Mouse (Mus musculus): ENCODE results near the gene Slc22a8.

Slc22a8 gene

GRCm38 (mm10) chr19:8599229-8599628, 8.2 kb downstream of the Slc22a8 start:
- DNase-seq (ENCODE audit: low read depth, low spot score): no peak

DNA sequence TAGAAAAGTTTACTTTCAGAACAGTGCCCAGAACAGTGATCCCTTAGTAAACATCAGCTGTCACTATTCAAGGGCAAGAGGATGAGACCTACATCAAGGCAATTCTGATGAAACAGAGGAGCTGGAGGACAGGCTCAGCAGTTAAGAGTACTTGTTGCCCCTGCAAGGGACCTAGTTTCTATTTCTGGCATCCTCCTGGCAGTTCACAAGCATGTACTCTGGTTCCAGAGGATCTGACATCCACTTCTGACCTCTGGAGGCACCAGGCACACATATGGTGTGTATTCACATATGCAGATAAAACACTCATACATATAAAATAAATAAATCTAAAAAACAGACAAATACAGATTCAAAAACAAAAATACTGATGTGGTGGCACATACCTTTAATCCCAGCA, 10.9 kb downstream of the Slc22a8 start:
- no peak for DNase-seq (ENCODE audit: low read depth, low spot score)

DNA sequence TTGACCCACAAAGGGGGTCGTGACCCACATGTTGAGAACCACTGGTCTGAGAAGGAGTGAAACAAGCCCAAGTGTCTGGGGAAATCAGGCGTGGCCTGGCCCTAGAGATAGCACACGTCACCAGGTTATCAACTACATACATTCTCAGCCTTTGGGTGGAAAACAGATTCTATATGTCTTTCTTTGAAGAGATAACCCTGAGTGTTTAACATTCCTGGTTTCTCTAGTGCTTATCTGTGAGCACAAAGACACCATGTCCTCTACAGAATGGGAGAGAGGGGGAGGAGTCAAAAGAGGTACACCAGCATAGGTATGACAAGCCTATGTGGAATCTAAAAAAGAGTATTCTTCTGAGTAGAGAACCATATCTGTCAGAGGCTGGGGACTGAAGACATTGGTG, 11.9 kb downstream of the Slc22a8 start:
- no peak for DNase-seq (ENCODE audit: low read depth, low spot score)

DNA sequence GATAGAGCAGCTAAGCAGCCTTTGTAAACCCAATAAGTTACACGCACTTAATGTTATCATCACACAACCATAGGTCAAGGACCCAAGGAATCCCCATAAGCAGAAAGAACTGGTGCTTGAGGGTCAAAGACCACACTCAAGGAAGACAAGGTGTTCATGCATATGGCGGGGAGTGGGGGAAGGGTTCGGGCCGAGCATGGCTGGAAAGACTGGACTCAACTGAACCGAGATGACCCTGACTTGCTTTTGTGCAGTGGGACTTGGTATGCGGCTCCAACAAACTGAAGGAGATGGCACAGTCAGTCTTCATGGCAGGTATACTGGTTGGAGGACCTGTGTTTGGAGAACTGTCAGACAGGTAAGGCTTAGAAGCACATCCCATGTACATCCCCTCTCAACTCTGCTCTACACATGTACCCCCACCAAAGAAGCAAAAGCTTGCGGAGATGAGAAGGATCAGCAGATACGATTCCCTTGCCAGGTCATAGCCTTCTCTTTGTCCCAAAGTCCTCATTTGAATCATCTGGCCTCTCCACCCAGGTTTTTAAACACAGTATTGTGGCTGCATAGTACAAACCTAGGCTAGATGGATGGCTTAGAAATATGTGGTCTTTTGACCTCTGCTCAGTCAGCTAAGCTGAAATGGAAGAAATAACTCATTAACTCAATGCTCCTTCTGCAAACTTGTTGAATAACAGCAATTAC, 13.6 kb downstream of the Slc22a8 start:
- DNase-seq (ENCODE audit: low read depth, low spot score): no peak

GRCm38 (mm10) chr19:8605241-8605558, 14.1 kb downstream of the Slc22a8 start:
- DNase-seq (ENCODE audit: low read depth, low spot score): no peak

GRCm38 (mm10) chr19:8611358-8612123, 20.5 kb downstream of the Slc22a8 start:
- DNase-seq (ENCODE audit: low read depth, low spot score): no peak

DNA sequence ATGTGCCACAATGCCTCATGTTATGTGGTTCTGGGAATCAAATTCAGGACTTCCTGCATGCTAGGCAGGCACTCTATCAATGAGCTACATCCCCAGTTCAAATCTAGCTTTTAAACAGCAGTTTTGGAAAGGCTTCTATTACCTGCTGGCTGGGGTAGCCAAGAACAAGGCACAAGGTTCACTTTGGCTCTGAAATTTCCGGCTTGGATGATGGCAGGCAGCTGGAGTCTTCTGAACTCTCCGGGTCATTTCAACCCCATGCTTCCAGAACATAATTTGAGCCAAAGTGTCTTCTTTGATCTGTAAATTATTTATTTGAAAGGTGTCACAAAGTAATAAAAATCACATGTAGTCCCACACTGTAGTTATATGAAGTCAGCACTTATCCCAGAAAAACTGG, 22.1 kb downstream of the Slc22a8 start:
- no peak for DNase-seq (ENCODE audit: low read depth, low spot score)

GRCm38 (mm10) chr19:8614343-8614742, 23.3 kb downstream of the Slc22a8 start:
- DNase-seq (ENCODE audit: low read depth, low spot score): no peak

DNA sequence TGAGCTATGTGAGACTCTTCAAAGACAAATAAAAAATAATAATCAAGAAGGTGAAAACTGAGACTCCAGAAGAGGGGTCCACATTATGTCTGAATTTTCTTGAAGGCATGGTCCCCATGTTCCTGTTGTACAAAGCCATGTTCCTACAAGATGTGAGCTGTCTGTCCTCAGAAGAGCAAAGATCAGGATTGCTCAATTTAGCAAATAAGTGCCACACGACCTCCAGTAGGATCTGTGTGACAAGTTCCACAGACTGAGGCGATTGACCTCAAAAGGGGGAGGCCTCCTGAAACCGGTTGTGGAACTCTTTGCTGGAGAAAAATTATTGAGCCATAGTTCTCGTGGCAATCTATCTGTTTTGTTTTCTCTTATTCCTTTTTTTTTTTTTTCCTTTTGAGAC, 25.3 kb downstream of the Slc22a8 start:
- no peak for DNase-seq (ENCODE audit: low read depth, low spot score)

- DNase-seq (ENCODE audit: low read depth, low spot score): no peak
Measured at GRCm38 (mm10) chr19:8617904-8618303, 26.9 kb downstream of the Slc22a8 start, which contains the start of gene Slc22a6. TSS of gene Slc22a6 (plus strand) at chr19:8618039.

- DNase-seq (ENCODE audit: low read depth, low spot score): no peak
Measured at GRCm38 (mm10) chr19:8621098-8621497, 30.0 kb downstream of the Slc22a8 start.

DNA sequence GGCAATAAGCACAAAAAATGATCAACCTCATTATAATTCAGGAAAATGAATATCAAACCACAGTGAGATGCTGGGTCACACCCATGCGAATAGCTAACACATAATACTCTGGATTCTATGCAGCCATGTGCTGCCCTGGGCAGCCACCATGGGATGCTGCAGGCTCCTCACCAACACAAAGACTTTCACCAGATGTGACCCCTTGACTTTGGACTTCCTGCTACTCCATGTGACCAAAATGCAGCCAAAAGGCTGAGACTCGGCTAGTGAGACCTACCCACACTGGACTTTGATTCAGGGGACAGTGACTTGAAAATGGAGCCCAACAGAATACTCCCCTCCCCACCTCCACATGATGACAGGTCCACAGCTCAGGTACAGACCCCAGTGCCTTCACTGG, 39.2 kb downstream of the Slc22a8 start:
- no peak for DNase-seq (ENCODE audit: low read depth, low spot score)

GRCm38 (mm10) chr19:8630826-8631225, 39.8 kb downstream of the Slc22a8 start:
- no peak for DNase-seq (ENCODE audit: low read depth, low spot score)

DNA sequence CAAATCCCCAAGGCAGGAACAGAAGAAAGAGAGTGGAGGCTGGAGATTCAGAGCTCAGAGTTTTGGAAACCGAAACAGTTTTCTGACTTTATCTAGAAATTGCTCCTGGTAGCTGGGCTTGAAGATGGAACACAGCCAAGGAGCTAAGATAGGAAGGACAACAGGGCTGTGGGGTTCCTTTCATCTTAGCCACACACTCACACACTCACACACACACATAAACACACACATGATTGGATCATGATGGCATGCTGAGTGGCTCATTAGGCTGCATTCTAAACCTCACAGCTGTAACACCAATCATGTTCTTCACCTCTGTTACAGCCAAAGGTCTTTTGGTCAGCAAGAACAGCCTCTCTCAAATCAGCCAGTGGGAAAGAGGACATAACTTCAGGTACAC, 41.0 kb downstream of the Slc22a8 start:
- no peak for DNase-seq (ENCODE audit: low read depth, low spot score)

GRCm38 (mm10) chr19:8642086-8642485, 51.0 kb downstream of the Slc22a8 start:
- no peak for DNase-seq (ENCODE audit: low read depth, low spot score)

GRCm38 (mm10) chr19:8646393-8646792, 55.3 kb downstream of the Slc22a8 start:
- DNase-seq (ENCODE audit: low read depth, low spot score): no peak

DNA sequence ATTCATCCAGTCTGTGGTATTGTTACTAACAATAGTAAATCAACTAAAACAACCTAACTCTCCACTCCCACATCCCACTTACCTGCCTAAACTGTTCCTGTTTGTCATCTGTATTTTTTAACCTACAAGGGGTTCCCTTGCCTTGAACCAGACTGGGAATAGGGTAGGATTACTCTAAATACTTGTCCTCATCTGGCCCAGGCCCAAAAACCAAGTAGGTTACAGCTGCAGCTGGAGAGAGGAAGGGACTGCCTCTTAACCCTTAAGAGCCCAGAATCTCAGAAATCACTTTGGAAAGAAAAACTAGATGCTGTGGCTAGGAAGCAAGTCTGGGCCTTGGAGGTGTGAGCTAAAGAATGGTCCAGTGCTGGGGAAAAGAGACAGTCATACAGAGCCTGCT, 64.8 kb downstream of the Slc22a8 start:
- no peak for DNase-seq (ENCODE audit: low read depth, low spot score)

DNA sequence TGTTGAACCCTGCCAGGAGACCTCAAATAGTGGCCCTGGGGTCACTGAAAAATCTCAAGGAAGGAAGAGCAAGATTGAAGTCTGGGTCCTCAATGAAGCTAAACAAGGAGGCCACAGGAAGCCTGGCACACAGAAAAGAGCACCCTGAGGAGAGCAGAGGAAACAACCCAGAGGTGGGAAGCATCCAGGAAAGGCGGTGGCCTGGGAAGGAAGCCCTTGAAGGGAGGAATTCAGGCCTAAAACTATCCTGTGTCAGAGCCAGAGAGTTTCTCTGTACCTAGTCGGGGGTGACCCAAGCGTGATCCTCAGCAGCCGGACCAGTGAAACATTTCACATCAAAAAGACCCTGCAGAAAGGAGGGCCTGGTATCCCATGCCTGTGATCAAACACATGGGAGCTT, 65.3 kb downstream of the Slc22a8 start:
- no peak for DNase-seq (ENCODE audit: low read depth, low spot score)

All from CD4-positive helper T cell, adult 2 months (primary cell).